Mouse (Mus musculus) kidney, embryonic 16.5 days (tissue): ENCODE results near the gene Irgc1. TPM values are rescaled to one million over a fixed set of nuclear protein-coding genes. Genes with fewer than 3 reads are reported as not detected.
A peak's percentile ranks its signal among the peaks of the same experiment; 100 is the strongest.

ENCODE experiments used
- ATAC-seq: fragments of 200-750 bp; cut with Nextera tagmentation; 2 replicates; pipeline ENCODE4 v1.8.0; 2017; ENCODE audit warnings: moderate TSS enrichment; ENCODE audit not compliant: low FRiP score, low TSS enrichment
- H3K27ac ChIP-seq: fragments of 300-500 bp; sonication (generic); 2 replicates; pipeline ENCODE4 v1.5.1; 2014; ENCODE audit warnings: low read length
- H3K27me3 ChIP-seq: fragments of 300-500 bp; sonication (generic); 2 replicates; pipeline ENCODE4 v1.6.1; 2014; ENCODE audit warnings: low read length, control low read depth, mixed read lengths; ENCODE audit not compliant: insufficient read depth
- H3K36me3 ChIP-seq: fragments of 300-500 bp; sonication (generic); 2 replicates; pipeline ENCODE4 v1.6.1; 2014; ENCODE audit warnings: low read length, control low read depth, mixed read lengths; ENCODE audit not compliant: insufficient read depth
- H3K4me1 ChIP-seq: fragments of 300-500 bp; sonication (generic); 2 replicates; pipeline ENCODE4 v1.6.1; 2014; ENCODE audit warnings: low read length, control low read depth, mixed read lengths; ENCODE audit not compliant: insufficient read depth
- H3K4me2 ChIP-seq: fragments of 300-500 bp; sonication (generic); replicated peaks from 2 replicates; pipeline ENCODE4 v1.6.1; 2014; ENCODE audit warnings: low read depth, low read length
- H3K4me3 ChIP-seq: fragments of 300-500 bp; sonication (generic); 2 replicates; pipeline ENCODE4 v1.5.1; 2014; ENCODE audit warnings: mild to moderate bottlenecking, low read length
- H3K9ac ChIP-seq: fragments of 300-500 bp; sonication (generic); replicated peaks from 2 replicates; pipeline ENCODE4 v1.6.1; 2014; ENCODE audit warnings: low read length
- H3K9me3 ChIP-seq: fragments of 300-500 bp; sonication (generic); 2 replicates; pipeline ENCODE4 v1.6.1; 2016; ENCODE audit warnings: low read length, control low read depth
- WGBS: fragments of 180-500 bp; shearing (Covaris S2); extraction: QIAGEN DNeasy Blood & Tissue Kit; methylation state at CpG from one replicate; pipeline ENCODE4 v1.1.7; 2014; 5-methylcytosine and 5-hydroxymethylcytosine counted together
- polyA plus RNA-seq: library from polyadenylated mRNA; unstranded; fragments of >200 nt; fragmentation: Nextera tagmentation; extraction: Ambion mirVana; gene quantifications from 2 replicates; pipeline ENCODE4 v1.2.1, GENCODE M21; 2015

The Irgc1 gene
- polyA plus RNA-seq, 1 experiment from 2014 or later: not detected

DNA sequence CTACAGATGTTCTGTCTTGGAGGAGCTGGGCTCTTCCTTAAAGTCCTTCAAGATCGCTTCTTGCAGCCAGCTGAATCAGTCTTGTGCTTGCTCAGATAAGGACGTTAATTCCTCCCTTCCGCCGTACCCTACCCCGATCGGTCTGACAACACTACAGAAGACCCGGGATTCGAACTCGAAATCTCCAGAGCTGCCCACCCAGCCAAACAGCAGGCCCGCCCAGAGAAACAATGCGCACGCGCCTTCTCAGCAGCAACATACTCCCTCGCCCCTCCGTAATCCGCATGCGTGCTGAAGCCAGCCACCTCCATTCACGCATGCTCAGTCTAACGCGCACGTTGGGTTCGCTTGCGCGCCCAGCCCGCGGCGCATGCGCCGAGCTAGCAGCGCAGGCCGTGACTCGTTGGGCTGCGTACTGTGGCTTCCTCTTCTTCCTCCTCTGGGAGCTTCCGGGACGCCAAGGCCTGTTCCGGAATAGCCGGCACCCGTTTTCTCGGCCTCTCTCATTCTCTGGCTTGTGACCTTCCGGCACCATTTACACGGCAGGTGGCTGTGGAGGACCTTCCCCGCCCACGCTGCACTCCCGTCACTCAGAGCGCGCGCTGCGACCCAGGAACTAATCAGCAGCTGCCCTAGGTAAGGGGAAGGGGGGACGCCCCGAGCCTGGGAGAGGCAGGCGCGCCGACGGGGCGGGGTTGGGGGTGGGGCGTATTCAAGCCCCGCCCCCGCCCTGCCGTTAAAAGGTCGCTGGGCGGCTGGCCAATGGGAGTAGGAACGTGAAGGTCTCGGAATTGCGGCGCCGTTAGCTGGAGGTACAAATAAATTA is 52.6 kb downstream of the Irgc1 start, which contains the start of gene Smg9:
Gene Smg9 (plus strand): TSS at position 364 of the 826 bp plus-strand sequence.
- H3K4me2 ChIP-seq: peak within 1 kb of the TSS; percentile 58
- ATAC-seq: peak; percentile 95

DNA sequence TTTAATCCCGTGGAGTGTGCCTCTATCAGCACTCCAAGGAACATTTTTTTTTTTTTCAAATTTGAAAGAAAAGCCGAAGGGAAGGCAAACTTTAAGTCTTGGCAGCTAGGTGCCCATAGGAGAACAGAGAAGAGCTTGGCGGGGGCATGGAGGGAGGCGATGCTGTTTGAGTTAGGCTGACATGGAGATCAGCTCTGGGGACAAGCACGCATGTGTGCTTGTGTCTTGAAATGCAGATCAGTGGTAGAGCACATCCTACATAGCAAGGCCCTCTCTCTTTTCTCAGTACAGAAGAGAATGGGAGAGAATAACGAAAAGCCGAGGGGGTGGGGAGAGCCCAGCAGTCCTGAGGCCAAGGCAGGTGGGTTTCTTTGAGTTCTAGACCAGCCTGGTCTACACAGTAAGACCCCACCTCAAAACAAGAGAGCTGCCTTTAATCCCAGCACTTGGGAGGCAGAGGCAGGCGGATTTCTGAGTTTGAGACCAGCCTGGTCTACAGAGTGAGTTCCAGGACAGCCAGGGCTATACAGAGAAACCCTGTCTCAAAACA is 53.7 kb downstream of the Irgc1 start:
- Histone ChIP-seq H3K27me3 (no peaks in the 10 kb centered on the region), H3K9me3 (peaks cover 7% of the 10 kb centered on the region; the same call in 1 of the 2 replicates), H3K4me3 (no peak overlapping the region), H3K36me3 (peaks cover 14% of the 10 kb centered on the region), H3K4me1 (peaks cover 24% of the 10 kb centered on the region), H3K4me2 (no peak overlapping the region), H3K9ac (no peak overlapping the region), H3K27ac (no peak overlapping the region)
- 96% methylated on average over 8 of the region's 8 CpGs for WGBS
- ATAC-seq: no peak

More for the DNA sequence above, 52.6 kb downstream of the Irgc1 start, which contains the start of gene Smg9:
- peaks cover 20% of the 10 kb centered on the region for H3K4me1 ChIP-seq
- 3% methylated on average over 66 of the region's 66 CpGs for whole genome bisulfite sequencing
- peaks cover 21% of the 10 kb centered on the region for H3K36me3 ChIP-seq
- H3K9me3 ChIP-seq: peaks cover 7% of the 10 kb centered on the region; the same call in 1 of the 2 replicates
- H3K27ac ChIP-seq: peak within 1 kb of the TSS; percentile 96
- H3K9ac ChIP-seq: peak within 1 kb of the TSS; percentile 67
- H3K4me3 ChIP-seq: peak within 1 kb of the TSS; percentile 53
- H3K27me3 ChIP-seq: no peaks in the 10 kb centered on the region

DNA sequence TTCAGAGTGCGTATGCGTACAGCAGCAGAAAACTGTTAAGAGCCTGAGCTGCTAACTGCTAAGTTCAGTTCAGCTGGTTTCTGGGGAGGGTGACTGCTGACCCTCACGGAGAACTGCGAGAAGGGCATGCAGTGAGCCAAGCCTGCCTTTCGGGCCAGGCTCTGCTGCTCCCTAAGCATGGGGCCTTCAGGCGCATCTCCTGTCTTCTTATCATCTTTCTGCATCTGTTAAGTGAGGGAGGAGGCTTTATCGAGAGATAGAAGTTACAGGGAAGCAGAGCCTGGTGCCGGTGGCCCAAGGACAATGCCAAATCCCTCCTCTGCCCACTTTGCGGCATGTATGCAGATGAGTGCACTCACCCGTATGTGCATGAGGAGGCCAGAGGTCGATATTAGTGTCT is 55.3 kb downstream of the Irgc1 start:
- 0 out of 2 replicates have a peak overlapping the region, but pooled peaks have one; percentile 9 for H3K9ac ChIP-seq
- H3K36me3 ChIP-seq: no peaks in the 10 kb centered on the region
- no peak overlapping the region for H3K4me2 ChIP-seq
- peaks cover 25% of the 10 kb centered on the region for H3K4me1 ChIP-seq
- 71% methylated on average over 11 of the region's 11 CpGs for WGBS
- H3K4me3 ChIP-seq: no peak overlapping the region
- H3K9me3 ChIP-seq: no peaks in the 10 kb centered on the region
- peak overlapping the region; percentile 27; the same call in 1 of the 2 replicates for H3K27ac ChIP-seq
- no peaks in the 10 kb centered on the region for H3K27me3 ChIP-seq
- no peak for ATAC-seq

DNA sequence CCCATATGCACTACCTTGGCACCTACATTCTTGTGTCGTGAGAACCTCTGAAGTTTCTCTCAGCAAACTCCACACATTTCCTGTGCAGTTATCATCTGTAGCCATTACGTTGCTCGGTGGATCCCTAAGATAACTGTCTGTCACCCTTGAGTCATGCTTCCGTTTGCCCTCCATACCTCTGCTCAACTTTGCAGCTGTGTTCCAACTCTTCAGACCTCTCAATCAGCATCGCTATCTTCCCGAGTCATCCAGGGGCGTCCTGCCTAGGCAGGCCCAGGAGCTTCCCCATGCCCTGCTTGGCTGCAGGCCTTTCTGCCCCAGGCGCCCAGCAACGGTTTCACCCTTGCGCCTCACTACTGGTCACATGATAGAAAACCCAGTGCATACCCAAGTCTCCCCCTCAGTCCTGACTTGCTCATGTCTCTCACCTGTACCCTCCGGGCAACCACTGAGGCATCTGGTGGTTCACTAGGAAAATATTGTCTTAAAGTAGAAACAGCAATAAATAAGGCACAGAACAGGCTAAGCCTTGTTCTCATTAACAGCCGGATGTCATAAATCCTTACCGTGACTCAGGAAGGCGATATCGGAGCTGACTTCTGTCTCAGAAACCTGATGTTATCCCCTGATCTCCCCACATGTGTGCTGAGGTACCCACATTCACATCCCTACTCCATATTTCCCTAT is 57.5 kb downstream of the Irgc1 start:
- no peaks in the 10 kb centered on the region for H3K36me3 ChIP-seq
- no peaks in the 10 kb centered on the region for H3K9me3 ChIP-seq
- WGBS: 23% methylated on average over 15 of the region's 15 CpGs
- no peak overlapping the region for H3K4me2 ChIP-seq
- 0 out of 2 replicates have a peak overlapping the region, but pooled peaks have one; percentile 5 for H3K9ac ChIP-seq
- peak overlapping the region; percentile 70 for H3K27ac ChIP-seq
- H3K4me1 ChIP-seq: peaks cover 38% of the 10 kb centered on the region
- no peak for ATAC-seq
- no peaks in the 10 kb centered on the region for H3K27me3 ChIP-seq
- H3K4me3 ChIP-seq: no peak overlapping the region

DNA sequence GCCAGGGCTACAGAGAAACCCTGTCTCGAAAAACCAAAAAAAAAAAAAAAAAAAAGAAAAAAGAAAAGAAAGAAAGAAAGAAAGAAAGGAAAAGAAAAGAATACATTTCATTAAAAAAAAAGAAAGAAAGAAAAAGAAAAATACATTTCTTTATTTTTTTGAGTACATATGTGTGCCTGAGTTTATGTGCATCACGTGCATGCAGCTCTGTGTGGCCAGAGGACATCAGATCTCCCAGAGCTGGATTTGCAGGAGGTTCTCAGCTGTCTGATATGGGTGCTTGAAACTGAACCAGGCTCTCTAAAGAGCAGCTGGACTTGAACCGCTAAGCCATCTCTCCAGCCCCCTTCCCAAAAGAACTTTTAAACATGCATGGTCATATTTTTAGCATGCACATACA is 58.0 kb downstream of the Irgc1 start:
- Histone ChIP-seq H3K4me3 (no peak overlapping the region), H3K4me2 (no peak overlapping the region), H3K9me3 (no peaks in the 10 kb centered on the region), H3K36me3 (no peaks in the 10 kb centered on the region), H3K9ac (no peak overlapping the region), H3K4me1 (peaks cover 42% of the 10 kb centered on the region), H3K27ac (peak overlapping the region; percentile 70; the same call in 1 of the 2 replicates), H3K27me3 (no peaks in the 10 kb centered on the region)
- 73% methylated on average over 2 of the region's 3 CpGs for WGBS
- no peak for ATAC-seq

DNA sequence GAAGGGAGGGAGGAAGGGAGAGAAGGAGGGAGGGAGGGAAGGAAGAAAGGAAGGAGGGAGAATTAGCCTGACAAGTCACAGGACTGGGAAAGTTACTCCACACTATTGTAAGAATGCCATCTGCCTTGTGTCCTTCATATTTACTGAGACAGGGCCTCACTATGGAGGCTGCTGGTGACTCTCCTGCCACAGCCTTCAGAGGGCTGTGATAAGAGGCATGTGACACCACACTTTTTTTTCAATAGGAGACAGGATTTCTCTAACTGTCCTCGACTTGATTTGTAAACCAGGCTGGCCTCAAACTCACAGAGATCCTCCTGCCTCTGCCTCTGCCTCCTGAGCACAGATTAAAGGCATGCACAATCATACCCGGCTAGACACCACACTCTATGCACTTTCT is 60.4 kb downstream of the Irgc1 start:
- H3K36me3 ChIP-seq: no peaks in the 10 kb centered on the region
- no peak for ATAC-seq
- WGBS: 71% methylated on average over 2 of the region's 2 CpGs
- H3K4me3 ChIP-seq: no peak overlapping the region
- peaks cover 41% of the 10 kb centered on the region for H3K4me1 ChIP-seq
- H3K27ac ChIP-seq: peak overlapping the region; percentile 74
- no peaks in the 10 kb centered on the region for H3K9me3 ChIP-seq
- 0 out of 2 replicates have a peak overlapping the region, but pooled peaks have one; percentile 7 for H3K9ac ChIP-seq
- no peaks in the 10 kb centered on the region for H3K27me3 ChIP-seq
- no peak overlapping the region for H3K4me2 ChIP-seq

DNA sequence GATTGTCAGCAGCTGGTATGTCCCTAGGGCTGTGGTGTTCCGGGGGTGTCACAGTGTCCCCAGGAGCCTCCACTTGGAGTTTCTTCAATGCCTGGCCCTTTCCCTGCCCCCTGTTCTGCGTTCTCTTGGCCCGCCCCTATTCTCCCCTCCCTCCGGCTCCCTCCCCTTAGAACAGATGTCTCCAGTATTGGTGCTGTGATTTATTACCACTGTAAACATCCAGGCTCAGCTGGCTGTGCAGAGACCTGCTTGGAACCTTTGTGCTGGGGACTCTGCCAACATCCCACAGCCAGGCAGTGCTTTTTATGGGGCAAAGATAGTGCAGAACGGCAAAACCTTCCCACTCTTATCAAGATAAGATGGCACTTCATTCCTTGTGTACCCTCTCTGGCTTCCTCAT is 61.0 kb downstream of the Irgc1 start:
- peaks cover 41% of the 10 kb centered on the region for H3K4me1 ChIP-seq
- H3K9me3 ChIP-seq: no peaks in the 10 kb centered on the region
- no peaks in the 10 kb centered on the region for H3K36me3 ChIP-seq
- H3K27ac ChIP-seq: peak overlapping the region; percentile 74
- 1% methylated on average over 5 of the region's 5 CpGs for WGBS
- H3K4me2 ChIP-seq: peak overlapping the region; percentile 46
- peak overlapping the region; percentile 29 for H3K4me3 ChIP-seq
- H3K9ac ChIP-seq: peak overlapping the region; percentile 48; the same call in 1 of the 2 replicates
- peak; percentile 86 for ATAC-seq
- no peaks in the 10 kb centered on the region for H3K27me3 ChIP-seq

DNA sequence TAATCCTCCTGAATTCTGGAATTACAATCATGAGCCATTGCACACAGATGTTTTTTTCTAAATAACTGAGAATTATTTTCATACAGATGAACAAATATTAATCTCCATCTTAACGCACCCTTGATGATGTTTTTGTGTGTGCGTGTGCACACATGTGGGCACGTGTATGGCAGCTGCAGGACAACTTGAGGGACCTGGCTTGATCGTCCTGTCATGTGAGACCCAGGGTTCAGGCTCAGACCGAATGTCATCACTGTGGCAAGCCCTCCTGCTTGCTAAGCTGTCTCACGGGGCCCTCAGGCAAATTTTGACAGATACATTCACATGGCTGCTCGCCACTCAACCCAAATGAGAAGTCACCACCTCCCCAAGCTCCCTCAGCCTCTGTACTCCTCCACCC is 61.6 kb downstream of the Irgc1 start:
- 41% methylated on average over 7 of the region's 7 CpGs for WGBS

DNA sequence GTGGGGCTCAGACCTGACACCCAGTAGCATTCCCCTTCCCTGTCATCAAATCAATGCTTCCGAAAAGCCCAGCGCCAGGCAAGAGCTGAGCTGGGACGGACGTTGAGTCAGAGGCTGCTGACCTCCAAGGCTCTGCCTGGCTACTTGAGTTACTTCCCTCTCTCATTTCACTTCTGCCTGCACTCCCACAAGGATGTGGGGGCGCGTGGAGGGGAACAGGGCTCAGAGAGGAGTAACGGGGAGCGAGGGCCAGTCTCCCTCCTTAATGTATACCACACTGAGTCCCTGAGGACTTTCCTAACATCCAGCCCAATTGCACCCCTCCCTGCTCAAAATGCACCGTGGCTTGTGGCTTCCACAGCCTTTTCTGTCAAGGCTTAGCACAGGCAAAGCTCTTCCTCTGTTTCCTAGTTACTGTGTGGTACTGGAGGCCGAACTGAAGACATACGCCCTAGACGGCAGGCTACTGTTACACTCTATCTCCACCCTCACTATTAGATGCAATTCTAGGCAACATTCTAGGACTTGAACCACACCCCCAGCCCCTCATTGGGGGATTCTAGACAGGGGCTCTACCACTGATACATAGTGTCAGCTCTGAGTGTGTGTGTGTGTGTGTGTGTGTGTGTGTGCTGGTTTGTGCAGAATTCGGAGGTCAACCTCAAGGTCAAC is 62.4 kb downstream of the Irgc1 start:
- H3K9ac ChIP-seq: no peak overlapping the region
- H3K4me2 ChIP-seq: no peak overlapping the region; the same call in 1 of the 2 replicates
- H3K27ac ChIP-seq: peak overlapping the region; percentile 67
- 0 out of 2 replicates have a peak, but pooled peaks have one; percentile 24 for ATAC-seq
- WGBS: 31% methylated on average over 13 of the region's 13 CpGs
- H3K9me3 ChIP-seq: no peaks in the 10 kb centered on the region
- H3K27me3 ChIP-seq: no peaks in the 10 kb centered on the region
- H3K36me3 ChIP-seq: no peaks in the 10 kb centered on the region
- H3K4me1 ChIP-seq: peaks cover 34% of the 10 kb centered on the region
- H3K4me3 ChIP-seq: no peak overlapping the region

More for the DNA sequence above, 61.6 kb downstream of the Irgc1 start:
- no peaks in the 10 kb centered on the region for H3K9me3 ChIP-seq
- peaks cover 41% of the 10 kb centered on the region for H3K4me1 ChIP-seq
- no peak overlapping the region for H3K9ac ChIP-seq
- H3K36me3 ChIP-seq: no peaks in the 10 kb centered on the region
- ATAC-seq: no peak
- H3K27ac ChIP-seq: peak overlapping the region; percentile 67
- peak overlapping the region; percentile 46; the same call in 1 of the 2 replicates for H3K4me2 ChIP-seq
- H3K4me3 ChIP-seq: no peak overlapping the region
- H3K27me3 ChIP-seq: no peaks in the 10 kb centered on the region
